Mouse (Mus musculus): ENCODE data around the gene Myo1c. TPM values are rescaled to one million over a fixed set of nuclear protein-coding genes. Genes with fewer than 3 reads are reported as not detected.

Gene Myo1c
- polyA plus RNA-seq, 1 experiment, result 69.2 TPM

GRCm38 (mm10) chr11:75715556-75715955 is 65.3 kb downstream of the Myo1c start:
- TF ChIP-seq POLR2A (IDR thresholded peaks at IDR 0.05; ENCODE audit: borderline replicate concordance, control insufficient read depth, low read depth, low read length) (no peak), CTCF (IDR thresholded peaks at IDR 0.05; ENCODE audit: control insufficient read depth, insufficient read depth, low read length) (no peak)
- Histone ChIP-seq H3K4me1 (ENCODE audit: control insufficient read depth, insufficient read depth, low read length) (no peaks in the 10 kb centered on the region), H3K27ac (ENCODE audit: control insufficient read depth, insufficient read depth, low read depth, low read length, poor library complexity) (no peak overlapping the region), H3K4me3 (replicated peaks; ENCODE audit: control insufficient read depth, low read depth, low read length) (no peak overlapping the region)
- 86% methylated on average over 12 of the region's 12 CpGs for WGBS

GRCm38 (mm10) chr11:75716661-75717325 is 66.5 kb downstream of the Myo1c start:
- H3K4me3 ChIP-seq (replicated peaks; ENCODE audit: control insufficient read depth, low read depth, low read length), result no peak overlapping the region
- 73% methylated on average over 8 of the region's 8 CpGs for WGBS
- TF ChIP-seq CTCF (IDR thresholded peaks at IDR 0.05; ENCODE audit: control insufficient read depth, insufficient read depth, low read length) (no peak), POLR2A (IDR thresholded peaks at IDR 0.05; ENCODE audit: borderline replicate concordance, control insufficient read depth, low read depth, low read length) (no peak)
- no peaks in the 10 kb centered on the region for H3K4me1 ChIP-seq (ENCODE audit: control insufficient read depth, insufficient read depth, low read length)
- no peak overlapping the region for H3K27ac ChIP-seq (ENCODE audit: control insufficient read depth, insufficient read depth, low read depth, low read length, poor library complexity)

DNA sequence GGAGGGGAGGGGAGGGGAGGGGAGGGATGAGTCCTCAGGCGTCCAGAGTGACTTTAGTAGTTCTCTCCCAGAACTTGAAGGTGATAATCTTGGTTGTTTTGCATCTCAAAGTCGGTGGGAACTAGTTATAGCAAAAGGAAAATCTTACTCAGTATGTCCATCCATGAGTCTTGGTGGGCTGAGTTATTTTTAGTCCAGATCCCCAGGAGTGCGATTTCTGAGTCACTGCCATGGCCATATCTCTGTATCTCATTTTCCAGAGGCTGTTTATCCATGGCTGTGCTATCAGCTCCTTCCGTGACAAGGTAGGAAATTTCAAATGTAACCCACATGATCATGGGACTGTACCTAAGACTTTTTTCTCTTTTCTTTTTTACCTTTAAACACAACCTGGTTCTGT is 72.0 kb downstream of the Myo1c start:
- Histone ChIP-seq H3K4me3 (replicated peaks; ENCODE audit: control insufficient read depth, low read depth, low read length) (no peak overlapping the region), H3K27ac (ENCODE audit: control insufficient read depth, insufficient read depth, low read depth, low read length, poor library complexity) (no peak overlapping the region), H3K4me1 (ENCODE audit: control insufficient read depth, insufficient read depth, low read length) (no peaks in the 10 kb centered on the region)
- TF ChIP-seq CTCF (IDR thresholded peaks at IDR 0.05; ENCODE audit: control insufficient read depth, insufficient read depth, low read length), result no peak
- TF ChIP-seq POLR2A (IDR thresholded peaks at IDR 0.05; ENCODE audit: borderline replicate concordance, control insufficient read depth, low read depth, low read length), result no peak
- WGBS, result 57% methylated on average over 4 of the region's 4 CpGs

Other genes with a start within 250 kb of the Myo1c start
- gene Serpinf1, start 227.8 kb upstream of the Myo1c start, polyA plus RNA-seq (2011; ENCODE audit: insufficient read depth, insufficient read length, low replicate concordance, missing spikeins), result 16.7 and 18.3 TPM in 2 replicates
- gene Serpinf2, start 210.9 kb upstream of the Myo1c start, polyA plus RNA-seq (2011; ENCODE audit: insufficient read depth, insufficient read length, low replicate concordance, missing spikeins), result 0.70 and 2.2 TPM in 2 replicates
- gene Wdr81, start 195.8 kb upstream of the Myo1c start, polyA plus RNA-seq (2011; ENCODE audit: insufficient read depth, insufficient read length, low replicate concordance, missing spikeins), result 21.0 and 33.5 TPM in 2 replicates
- gene Tlcd2, start 188.8 kb upstream of the Myo1c start, polyA plus RNA-seq (2011; ENCODE audit: insufficient read depth, insufficient read length, low replicate concordance, missing spikeins), result 1.2 and 5.0 TPM in 2 replicates
- gene Prpf8, start 163.7 kb upstream of the Myo1c start, polyA plus RNA-seq (2011; ENCODE audit: insufficient read depth, insufficient read length, low replicate concordance, missing spikeins), result 18.5 and 35.4 TPM in 2 replicates
- 1.3 and 3.2 TPM in 2 replicates for gene Rilp, start 140.4 kb upstream of the Myo1c start, polyA plus RNA-seq (2011; ENCODE audit: insufficient read depth, insufficient read length, low replicate concordance, missing spikeins)
- gene Scarf1, start 137.0 kb upstream of the Myo1c start, polyA plus RNA-seq (2011; ENCODE audit: insufficient read depth, insufficient read length, low replicate concordance, missing spikeins), result 3.9 and 8.4 TPM in 2 replicates
- 16.6 and 20.4 TPM in 2 replicates for gene Slc43a2, start 118.8 kb upstream of the Myo1c start, polyA plus RNA-seq (2011; ENCODE audit: insufficient read depth, insufficient read length, low replicate concordance, missing spikeins)
- 76.6 and 102 TPM in 2 replicates for gene Pitpna, start 62.4 kb upstream of the Myo1c start, polyA plus RNA-seq (2011; ENCODE audit: insufficient read depth, insufficient read length, low replicate concordance, missing spikeins)
- 34.2 and 58.2 TPM in 2 replicates for gene Inpp5k, start 19.5 kb upstream of the Myo1c start, polyA plus RNA-seq (2011; ENCODE audit: insufficient read depth, insufficient read length, low replicate concordance, missing spikeins)
- gene Crk, start 28.8 kb downstream of the Myo1c start, polyA plus RNA-seq (2011; ENCODE audit: insufficient read depth, insufficient read length, low replicate concordance, missing spikeins), result 14.9 and 39.7 TPM in 2 replicates
- 106 and 186 TPM in 2 replicates for gene Ywhae, start 82.4 kb downstream of the Myo1c start, polyA plus RNA-seq (2011; ENCODE audit: insufficient read depth, insufficient read length, low replicate concordance, missing spikeins)
- not detected in 2 replicates for gene Doc2b, start 145.5 kb downstream of the Myo1c start, polyA plus RNA-seq (2011; ENCODE audit: insufficient read depth, insufficient read length, low replicate concordance, missing spikeins)

Data from bone marrow, adult 2 months (tissue).